Mouse (Mus musculus) E14TG2a.4 (cell line): ENCODE results near the gene Grb2.

Source experiments
- CTCF ChIP-seq: conservative IDR thresholded peaks from 2 replicates; pipeline ENCODE4 v1.5.1; 2014; ENCODE audit warnings: low read length
- NANOG ChIP-seq: IDR thresholded peaks from 2 replicates; pipeline ENCODE4 v1.6.1; 2014; ENCODE audit warnings: borderline replicate concordance, low read length, mixed read lengths
- POU5F1 ChIP-seq: IDR thresholded peaks from 2 replicates; pipeline ENCODE4 v1.6.1; 2014; ENCODE audit warnings: low read length, borderline replicate concordance

DNA sequence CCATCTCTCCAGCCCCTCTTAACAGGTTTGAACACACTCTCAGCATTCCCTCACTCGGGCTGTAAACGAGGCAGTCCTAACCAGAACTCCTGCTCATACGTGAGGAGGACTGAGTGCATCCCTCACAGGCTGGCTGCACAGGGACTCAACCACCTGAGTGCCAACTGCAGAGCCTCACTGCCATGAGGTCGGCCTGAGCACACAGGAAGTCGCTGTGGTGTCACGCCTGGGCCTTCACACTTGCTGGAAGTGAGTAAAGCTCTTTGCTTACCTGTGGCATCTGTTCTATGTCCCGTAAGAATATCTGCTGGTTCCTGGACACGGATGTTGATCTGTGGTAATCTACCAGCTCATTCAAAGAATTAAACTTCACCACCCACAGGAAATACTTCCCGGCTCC is 62.0 kb downstream of the Grb2 start:
- TF ChIP-seq CTCF (no peak), NANOG (no peak), POU5F1 (no peak)
